Mouse (Mus musculus): ENCODE results near the gene Rb1. TPM values are rescaled to one million over a fixed set of nuclear protein-coding genes. Genes with fewer than 3 reads are reported as not detected.

Gene Rb1
- polyA plus RNA-seq, 1 experiment from 2014 or later: 30.2 TPM

DNA sequence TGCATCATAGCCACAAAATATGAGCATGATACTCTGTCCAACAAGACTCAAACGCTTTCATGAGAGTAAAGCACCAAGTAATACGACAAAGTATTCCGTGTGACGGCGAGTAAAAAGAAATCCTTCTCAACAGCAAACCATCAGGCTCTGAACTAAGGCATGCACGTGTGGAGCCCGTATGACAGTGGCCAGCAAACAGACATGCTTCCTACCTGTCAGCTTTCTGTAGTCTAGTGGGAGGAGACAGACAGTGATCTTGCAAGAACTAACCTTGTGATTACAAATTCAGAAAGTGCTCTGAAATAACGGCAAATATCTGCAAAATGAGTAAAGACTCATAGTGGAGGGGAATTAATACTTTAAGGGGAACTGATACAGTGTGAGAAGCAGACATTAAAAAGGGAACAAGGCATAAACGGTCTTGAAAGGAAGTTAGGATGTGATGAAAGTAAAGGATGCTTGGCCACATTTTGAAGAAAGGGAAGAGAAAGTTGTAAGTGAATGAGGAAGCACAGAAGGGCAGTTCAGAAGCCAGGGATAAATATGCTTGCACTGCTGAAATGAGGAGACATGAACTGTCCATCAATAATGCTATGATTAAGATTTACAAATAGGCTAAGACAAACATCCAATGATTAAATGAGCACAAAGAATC, 103.2 kb downstream of the Rb1 start:
- no peak overlapping the region for H3K27ac ChIP-seq
- no peak for ATAC-seq (replicated peaks)
- no peaks in the 10 kb centered on the region for H3K36me3 ChIP-seq (replicated peaks)
- H3K27me3 ChIP-seq (replicated peaks): no peaks in the 10 kb centered on the region
- H3K9ac ChIP-seq: no peak overlapping the region
- H3K4me1 ChIP-seq: peaks cover 9% of the 10 kb centered on the region; the same call in 1 of the 2 replicates
- no peaks in the 10 kb centered on the region for H3K9me3 ChIP-seq
- WGBS: 90% methylated on average over 9 of the region's 9 CpGs
- H3K4me3 ChIP-seq: no peak overlapping the region
- H3K4me2 ChIP-seq: no peak overlapping the region

DNA sequence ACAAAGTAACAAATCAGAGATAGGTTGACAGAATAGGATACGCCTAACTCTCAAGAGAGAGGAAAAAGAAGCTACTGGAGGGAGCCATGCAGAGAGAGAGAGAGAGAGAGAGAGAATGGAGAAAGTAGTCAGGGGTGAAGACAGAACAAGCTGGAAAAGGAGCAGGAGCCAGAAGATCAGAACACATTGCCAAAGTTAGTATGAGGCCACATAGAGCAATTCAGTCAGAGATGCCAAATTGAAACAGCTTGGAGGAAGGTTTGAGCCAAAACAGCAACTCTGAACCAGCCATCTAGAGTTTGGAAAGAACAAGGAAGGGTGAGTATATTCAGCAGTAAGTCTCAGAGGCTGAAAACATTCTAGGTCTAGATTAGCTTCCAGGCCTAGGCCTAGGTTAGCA, 108.6 kb downstream of the Rb1 start:
- H3K36me3 ChIP-seq (replicated peaks): 0 out of 2 replicates have a peak, but pooled peaks cover 14% of the 10 kb centered on the region
- H3K9me3 ChIP-seq: no peaks in the 10 kb centered on the region
- no peak overlapping the region for H3K4me3 ChIP-seq
- no peaks in the 10 kb centered on the region for H3K27me3 ChIP-seq (replicated peaks)
- H3K4me1 ChIP-seq: no peaks in the 10 kb centered on the region
- no peak overlapping the region for H3K9ac ChIP-seq
- ATAC-seq (replicated peaks): no peak
- H3K4me2 ChIP-seq: no peak overlapping the region
- 97% methylated on average over 1 of the region's 1 CpGs for WGBS
- no peak overlapping the region for H3K27ac ChIP-seq

DNA sequence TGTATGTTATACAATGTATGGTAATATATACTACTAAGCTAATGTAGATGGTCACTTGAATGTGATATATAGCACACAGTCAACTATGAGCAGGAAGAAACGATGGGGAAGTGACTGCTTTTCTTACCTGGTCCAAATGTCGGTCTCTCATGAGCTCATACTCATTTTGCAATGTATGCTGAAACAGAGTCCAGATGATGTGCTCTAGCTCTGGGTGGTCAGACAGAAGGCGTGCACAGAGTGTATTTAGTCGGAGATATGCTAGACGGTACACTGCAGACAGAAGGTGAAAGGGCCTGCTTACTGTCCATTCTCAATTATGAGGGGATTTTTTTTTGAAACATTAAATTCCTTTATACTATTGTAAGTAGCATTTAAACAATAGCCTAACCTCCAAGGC, 114.1 kb downstream of the Rb1 start:
- no peaks in the 10 kb centered on the region for H3K27me3 ChIP-seq (replicated peaks)
- H3K4me3 ChIP-seq: no peak overlapping the region
- 0 out of 2 replicates have a peak, but pooled peaks cover 22% of the 10 kb centered on the region for H3K36me3 ChIP-seq (replicated peaks)
- H3K9ac ChIP-seq: no peak overlapping the region
- H3K4me2 ChIP-seq: no peak overlapping the region
- no peaks in the 10 kb centered on the region for H3K4me1 ChIP-seq
- ATAC-seq (replicated peaks): no peak
- no peaks in the 10 kb centered on the region for H3K9me3 ChIP-seq
- H3K27ac ChIP-seq: no peak overlapping the region
- WGBS: 94% methylated on average over 5 of the region's 5 CpGs

DNA sequence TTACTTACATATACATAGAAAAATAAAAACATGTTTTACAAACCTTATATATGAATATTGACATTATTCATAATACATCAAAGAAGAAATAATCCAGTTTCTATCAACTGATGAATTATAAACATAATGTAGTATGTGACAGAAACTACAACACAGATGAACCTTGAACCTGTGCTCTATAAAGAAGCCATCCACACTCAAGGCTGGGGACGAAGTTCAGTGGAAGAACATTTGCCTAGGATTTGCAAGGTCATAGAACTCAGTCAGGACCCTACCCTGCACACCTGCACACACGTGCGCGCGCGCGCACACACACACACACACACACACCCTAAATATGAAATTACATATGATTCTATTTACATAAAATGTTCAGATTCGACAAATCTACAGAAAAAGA, 115.4 kb downstream of the Rb1 start:
- Histone ChIP-seq H3K4me1 (no peaks in the 10 kb centered on the region), H3K27me3 (replicated peaks) (no peaks in the 10 kb centered on the region), H3K9me3 (no peaks in the 10 kb centered on the region), H3K27ac (no peak overlapping the region), H3K9ac (no peak overlapping the region), H3K4me2 (no peak overlapping the region), H3K36me3 (replicated peaks) (0 out of 2 replicates have a peak, but pooled peaks cover 17% of the 10 kb centered on the region), H3K4me3 (no peak overlapping the region)
- 95% methylated on average over 8 of the region's 8 CpGs for WGBS
- no peak for ATAC-seq (replicated peaks)

DNA sequence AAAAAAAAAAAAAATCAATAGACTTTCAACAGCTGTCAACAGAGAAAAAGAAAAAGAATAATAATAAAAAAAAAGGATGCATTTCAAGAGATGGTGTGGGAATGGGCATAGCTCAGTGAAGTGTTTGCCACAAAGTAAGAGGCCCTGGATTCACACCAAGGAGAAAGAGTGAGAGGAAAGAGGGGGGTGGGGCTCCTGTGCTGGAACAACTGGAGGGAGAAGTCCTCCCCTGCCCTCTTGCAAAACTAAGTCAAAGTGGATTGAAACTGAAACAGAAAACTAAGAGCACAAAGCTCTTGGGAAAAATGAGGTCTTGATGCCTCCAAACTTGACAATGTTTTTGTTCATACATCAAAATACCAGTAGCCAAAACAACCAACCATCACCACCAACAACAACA, 116.4 kb downstream of the Rb1 start:
- ATAC-seq (replicated peaks): no peak
- 0 out of 2 replicates have a peak, but pooled peaks cover 11% of the 10 kb centered on the region for H3K36me3 ChIP-seq (replicated peaks)

GRCm38 (mm10) chr14:73204016-73204415, 121.6 kb downstream of the Rb1 start:
- H3K9me3 ChIP-seq: no peaks in the 10 kb centered on the region
- no peak overlapping the region for H3K4me3 ChIP-seq
- H3K36me3 ChIP-seq (replicated peaks): no peaks in the 10 kb centered on the region
- no peaks in the 10 kb centered on the region for H3K4me1 ChIP-seq
- no peak overlapping the region for H3K27ac ChIP-seq
- WGBS: 83% methylated on average over 3 of the region's 3 CpGs
- no peaks in the 10 kb centered on the region for H3K27me3 ChIP-seq (replicated peaks)
- ATAC-seq (replicated peaks): no peak
- no peak overlapping the region for H3K9ac ChIP-seq
- no peak overlapping the region for H3K4me2 ChIP-seq

More for the DNA sequence above, 116.4 kb downstream of the Rb1 start:
- no peaks in the 10 kb centered on the region for H3K4me1 ChIP-seq
- no peak overlapping the region for H3K4me3 ChIP-seq
- H3K27ac ChIP-seq: no peak overlapping the region
- H3K27me3 ChIP-seq (replicated peaks): no peaks in the 10 kb centered on the region
- no peak overlapping the region for H3K9ac ChIP-seq
- H3K9me3 ChIP-seq: no peaks in the 10 kb centered on the region
- no peak overlapping the region for H3K4me2 ChIP-seq

DNA sequence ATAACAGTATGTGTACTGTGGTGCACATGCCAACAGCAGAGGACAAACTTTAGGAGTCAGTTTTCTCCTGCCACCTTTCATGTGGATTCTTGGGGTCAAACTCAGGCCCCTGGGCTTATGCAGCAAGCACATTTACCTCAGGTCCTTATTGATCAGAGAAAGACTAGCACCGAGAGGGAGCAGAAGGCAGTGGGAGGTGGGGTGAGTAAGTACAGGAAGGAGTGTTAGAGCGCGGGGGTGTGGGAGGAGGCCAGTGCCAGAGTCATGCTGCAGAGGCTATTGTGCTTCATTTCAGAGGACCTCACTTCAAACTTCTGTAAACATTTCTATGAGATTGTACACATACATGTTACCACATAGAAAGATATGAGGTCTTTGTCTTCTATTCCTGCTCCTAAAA, 124.2 kb downstream of the Rb1 start:
- Histone ChIP-seq H3K4me2 (no peak overlapping the region), H3K9me3 (no peaks in the 10 kb centered on the region), H3K4me3 (no peak overlapping the region), H3K27ac (no peak overlapping the region), H3K27me3 (replicated peaks) (no peaks in the 10 kb centered on the region), H3K9ac (no peak overlapping the region), H3K36me3 (replicated peaks) (peaks cover 8% of the 10 kb centered on the region), H3K4me1 (no peaks in the 10 kb centered on the region)
- WGBS: 86% methylated on average over 3 of the region's 3 CpGs
- ATAC-seq (replicated peaks): no peak

- H3K4me3 ChIP-seq: no peak overlapping the region
- no peak overlapping the region for H3K4me2 ChIP-seq
- H3K36me3 ChIP-seq (replicated peaks): peaks cover 13% of the 10 kb centered on the region
- H3K9ac ChIP-seq: no peak overlapping the region
- H3K9me3 ChIP-seq: no peaks in the 10 kb centered on the region
- WGBS: 67% methylated on average over 5 of the region's 5 CpGs
- ATAC-seq (replicated peaks): no peak
- H3K27me3 ChIP-seq (replicated peaks): no peaks in the 10 kb centered on the region
- H3K4me1 ChIP-seq: no peaks in the 10 kb centered on the region
- H3K27ac ChIP-seq: no peak overlapping the region
Measured at GRCm38 (mm10) chr14:73199058-73199457, 126.6 kb downstream of the Rb1 start.

GRCm38 (mm10) chr14:73186875-73187274, 138.7 kb downstream of the Rb1 start:
- H3K27ac ChIP-seq: no peak overlapping the region
- no peaks in the 10 kb centered on the region for H3K27me3 ChIP-seq (replicated peaks)
- no peaks in the 10 kb centered on the region for H3K9me3 ChIP-seq
- no peak overlapping the region for H3K4me2 ChIP-seq
- H3K4me3 ChIP-seq: no peak overlapping the region
- no peak overlapping the region for H3K9ac ChIP-seq
- no peaks in the 10 kb centered on the region for H3K4me1 ChIP-seq
- H3K36me3 ChIP-seq (replicated peaks): peaks cover 10% of the 10 kb centered on the region; the same call in 1 of the 2 replicates
- no peak for ATAC-seq (replicated peaks)
- WGBS: 86% methylated on average over 7 of the region's 7 CpGs

DNA sequence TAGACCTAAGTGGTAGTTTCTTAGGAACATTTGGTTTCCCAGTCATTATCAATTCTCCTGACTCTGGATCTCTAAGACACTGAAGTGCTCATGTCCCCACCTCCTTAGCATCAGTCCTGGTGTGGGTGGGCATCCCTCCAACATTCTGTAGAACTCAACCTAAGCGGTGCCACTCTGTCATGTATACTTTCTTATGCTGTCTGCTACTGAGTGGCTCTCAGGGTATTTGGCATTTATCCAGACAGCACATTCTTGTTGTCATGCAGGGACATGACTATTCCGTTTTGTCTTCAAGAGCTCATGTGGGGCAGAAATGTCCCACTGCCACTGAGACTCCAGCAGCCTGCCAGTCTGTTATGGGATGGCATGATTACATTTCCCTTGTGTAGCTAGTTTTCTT, 144.5 kb downstream of the Rb1 start:
- no peak overlapping the region for H3K4me2 ChIP-seq
- H3K27me3 ChIP-seq (replicated peaks): no peaks in the 10 kb centered on the region
- H3K4me3 ChIP-seq: no peak overlapping the region
- H3K36me3 ChIP-seq (replicated peaks): peaks cover 12% of the 10 kb centered on the region; the same call in 1 of the 2 replicates
- no peak overlapping the region for H3K9ac ChIP-seq
- ATAC-seq (replicated peaks): no peak
- H3K27ac ChIP-seq: no peak overlapping the region
- WGBS: 54% methylated on average over 2 of the region's 2 CpGs
- no peaks in the 10 kb centered on the region for H3K4me1 ChIP-seq
- H3K9me3 ChIP-seq: no peaks in the 10 kb centered on the region

- H3K36me3 ChIP-seq (replicated peaks): peaks cover 11% of the 10 kb centered on the region; the same call in 1 of the 2 replicates
- no peak overlapping the region for H3K27ac ChIP-seq
- no peak overlapping the region for H3K4me3 ChIP-seq
- no peak for ATAC-seq (replicated peaks)
- no peak overlapping the region for H3K9ac ChIP-seq
- no peaks in the 10 kb centered on the region for H3K9me3 ChIP-seq
- no peaks in the 10 kb centered on the region for H3K4me1 ChIP-seq
- H3K4me2 ChIP-seq: no peak overlapping the region
- no peaks in the 10 kb centered on the region for H3K27me3 ChIP-seq (replicated peaks)
- WGBS: 91% methylated on average over 3 of the region's 3 CpGs
Measured at GRCm38 (mm10) chr14:73180671-73181070, 145.0 kb downstream of the Rb1 start.

- no peak for ATAC-seq (replicated peaks)
- WGBS: 87% methylated on average over 4 of the region's 4 CpGs
- Histone ChIP-seq H3K36me3 (replicated peaks) (peaks cover 6% of the 10 kb centered on the region; the same call in 1 of the 2 replicates), H3K4me1 (no peaks in the 10 kb centered on the region), H3K9me3 (no peaks in the 10 kb centered on the region), H3K4me3 (no peak overlapping the region), H3K4me2 (no peak overlapping the region), H3K27ac (no peak overlapping the region), H3K27me3 (replicated peaks) (no peaks in the 10 kb centered on the region), H3K9ac (no peak overlapping the region)
Measured at GRCm38 (mm10) chr14:73179221-73179681, 146.4 kb downstream of the Rb1 start.

- ATAC-seq (replicated peaks): no peak
- Histone ChIP-seq H3K9me3 (no peaks in the 10 kb centered on the region), H3K4me2 (no peak overlapping the region), H3K4me3 (no peak overlapping the region), H3K4me1 (no peaks in the 10 kb centered on the region), H3K9ac (no peak overlapping the region), H3K27ac (no peak overlapping the region), H3K36me3 (replicated peaks) (peaks cover 5% of the 10 kb centered on the region; the same call in 1 of the 2 replicates), H3K27me3 (replicated peaks) (no peaks in the 10 kb centered on the region)
- 82% methylated on average over 11 of the region's 11 CpGs for WGBS
Measured at GRCm38 (mm10) chr14:73177961-73178360, 147.7 kb downstream of the Rb1 start.
